Mouse (Mus musculus) liver, postnatal 0 days (tissue): ENCODE measurements around the gene Susd6. TPM values are rescaled to one million over a fixed set of nuclear protein-coding genes. Genes with fewer than 3 reads are reported as not detected.

Experiments used
- ATAC-seq: fragments of 200-750 bp; cut with Nextera tagmentation; 2 replicates; pipeline ENCODE4 v1.8.0; 2017; ENCODE audit warnings: mild to moderate bottlenecking, moderate library complexity
- DNase-seq: peaks from one replicate; pipeline ENCODE4 v3.0.0-alpha.2; 2016
- H3K27ac ChIP-seq: fragments of 300-500 bp; sonication (generic); 2 replicates; pipeline ENCODE4 v1.5.1; 2014; ENCODE audit warnings: antibody characterized with exemption, moderate library complexity, mild to moderate bottlenecking, low read depth
- H3K27me3 ChIP-seq: fragments of 300-500 bp; sonication (generic); 2 replicates; pipeline ENCODE4 v1.6.1; 2014; ENCODE audit warnings: low read length, control low read depth, mixed read lengths; ENCODE audit not compliant: insufficient read depth
- H3K36me3 ChIP-seq: fragments of 300-500 bp; sonication (generic); replicated peaks from 2 replicates; pipeline ENCODE4 v1.6.1; 2014; ENCODE audit warnings: mild to moderate bottlenecking, control low read depth, low read length, moderate library complexity, mixed read lengths; ENCODE audit not compliant: insufficient read depth
- H3K4me1 ChIP-seq: fragments of 300-500 bp; sonication (generic); 2 replicates; pipeline ENCODE4 v1.6.1; 2014; ENCODE audit warnings: antibody characterized with exemption, mild to moderate bottlenecking, control low read depth; ENCODE audit not compliant: insufficient read depth
- H3K4me2 ChIP-seq: fragments of 300-500 bp; sonication (generic); 2 replicates; pipeline ENCODE4 v1.6.1; 2014; ENCODE audit warnings: low read depth, mild to moderate bottlenecking, low read length, moderate library complexity, mixed read lengths
- H3K4me3 ChIP-seq: fragments of 300-500 bp; sonication (generic); 2 replicates; pipeline ENCODE4 v1.5.1; 2014; ENCODE audit warnings: low read depth, low read length
- H3K9ac ChIP-seq: fragments of 300-500 bp; sonication (generic); replicated peaks from 2 replicates; pipeline ENCODE4 v1.6.1; 2014; ENCODE audit warnings: mild to moderate bottlenecking, moderate library complexity
- H3K9me3 ChIP-seq: fragments of 300-500 bp; sonication (generic); 2 replicates; pipeline ENCODE4 v1.6.1; 2016; ENCODE audit warnings: mild to moderate bottlenecking, control low read depth, low read length, mixed read lengths
- CTCF ChIP-seq: sonication (generic); IDR thresholded peaks from 2 replicates; pipeline ENCODE4 v1.5.1; 2016; ENCODE audit warnings: antibody characterized with exemption, low read depth
- EP300 ChIP-seq: IDR thresholded peaks from 2 replicates; pipeline ENCODE4 v1.6.1; 2016; ENCODE audit warnings: antibody characterized with exemption, low read depth, mild to moderate bottlenecking
- WGBS: fragments of 180-500 bp; shearing (Covaris S2); extraction: QIAGEN DNeasy Blood & Tissue Kit; methylation state at CpG from one replicate; pipeline ENCODE4 v1.1.7; 2014; ENCODE audit not compliant: insufficient replicate concordance; 5-methylcytosine and 5-hydroxymethylcytosine counted together
- polyA plus RNA-seq: library from polyadenylated mRNA; unstranded; fragments of >200 nt; fragmentation: Nextera tagmentation; extraction: Ambion mirVana; gene quantifications from 2 replicates; pipeline ENCODE4 v1.2.1, GENCODE M21; 2015

Susd6 gene
- polyA plus RNA-seq, 1 experiment from 2014 or later, result 10.8 TPM

- no peak overlapping the region for H3K9ac ChIP-seq
- DNase-seq, result peak; percentile 65
- H3K27me3 ChIP-seq, result no peaks in the 10 kb centered on the region
- H3K4me2 ChIP-seq, result no peak overlapping the region
- 59% methylated on average over 7 of the region's 7 CpGs for WGBS
- H3K4me1 ChIP-seq, result no peaks in the 10 kb centered on the region
- ATAC-seq, result no peak
- no peaks in the 10 kb centered on the region for H3K9me3 ChIP-seq
- H3K4me3 ChIP-seq, result no peak overlapping the region
- TF ChIP-seq CTCF (peak; percentile 83), EP300 (no peak)
- no peaks in the 10 kb centered on the region for H3K36me3 ChIP-seq
- no peak overlapping the region for H3K27ac ChIP-seq
Observed at GRCm38 (mm10) chr12:80917764-80918163, 127.5 kb downstream of the Susd6 start.

- no peaks in the 10 kb centered on the region for H3K27me3 ChIP-seq
- 85% methylated on average over 5 of the region's 5 CpGs for WGBS
- TF ChIP-seq CTCF, result no peak
- no peak for TF ChIP-seq EP300
Observed at GRCm38 (mm10) chr12:80921301-80921700, 131.0 kb downstream of the Susd6 start.

GRCm38 (mm10) chr12:80922869-80923268 is 132.6 kb downstream of the Susd6 start:
- H3K9me3 ChIP-seq, result no peaks in the 10 kb centered on the region
- H3K4me1 ChIP-seq, result peaks cover 14% of the 10 kb centered on the region
- no peak overlapping the region for H3K27ac ChIP-seq
- WGBS, result 25% methylated on average over 7 of the region's 7 CpGs
- 0 out of 2 replicates have a peak overlapping the region, but pooled peaks have one; percentile 8 for H3K4me3 ChIP-seq
- H3K36me3 ChIP-seq, result no peaks in the 10 kb centered on the region
- no peak overlapping the region for H3K9ac ChIP-seq
- no peaks in the 10 kb centered on the region for H3K27me3 ChIP-seq
- DNase-seq (peak; percentile 44), ATAC-seq (peak; percentile 67; the same call in 1 of the 2 replicates)
- TF ChIP-seq CTCF (no peak), EP300 (no peak)
- H3K4me2 ChIP-seq, result peak overlapping the region; percentile 48

More at GRCm38 (mm10) chr12:80921301-80921700, 131.0 kb downstream of the Susd6 start:
- no peak overlapping the region for H3K4me3 ChIP-seq
- H3K27ac ChIP-seq, result no peak overlapping the region
- ATAC-seq, result no peak
- no peaks in the 10 kb centered on the region for H3K36me3 ChIP-seq
- no peak for DNase-seq
- no peaks in the 10 kb centered on the region for H3K9me3 ChIP-seq
- H3K4me1 ChIP-seq, result peaks cover 8% of the 10 kb centered on the region
- H3K9ac ChIP-seq, result no peak overlapping the region
- no peak overlapping the region for H3K4me2 ChIP-seq

GRCm38 (mm10) chr12:80923602-80924001 is 133.3 kb downstream of the Susd6 start:
- Histone ChIP-seq H3K9ac (no peak overlapping the region), H3K4me2 (no peak overlapping the region), H3K27ac (no peak overlapping the region), H3K9me3 (no peaks in the 10 kb centered on the region), H3K4me3 (no peak overlapping the region), H3K4me1 (peaks cover 14% of the 10 kb centered on the region), H3K36me3 (no peaks in the 10 kb centered on the region), H3K27me3 (no peaks in the 10 kb centered on the region)
- 55% methylated on average over 5 of the region's 5 CpGs for WGBS
- TF ChIP-seq EP300, result no peak
- TF ChIP-seq CTCF, result no peak
- ATAC-seq, result no peak
- peak; percentile 15 for DNase-seq

GRCm38 (mm10) chr12:80924205-80924604 is 133.9 kb downstream of the Susd6 start:
- ATAC-seq (peak; percentile 20), DNase-seq (peak; percentile 31)
- H3K27me3 ChIP-seq, result no peaks in the 10 kb centered on the region
- no peak for TF ChIP-seq CTCF
- TF ChIP-seq EP300, result no peak
- H3K4me3 ChIP-seq, result no peak overlapping the region
- no peaks in the 10 kb centered on the region for H3K9me3 ChIP-seq
- H3K4me1 ChIP-seq, result peaks cover 15% of the 10 kb centered on the region
- H3K9ac ChIP-seq, result no peak overlapping the region
- no peaks in the 10 kb centered on the region for H3K36me3 ChIP-seq
- 0 out of 2 replicates have a peak overlapping the region, but pooled peaks have one; percentile 1 for H3K27ac ChIP-seq
- no peak overlapping the region for H3K4me2 ChIP-seq
- WGBS, result 48% methylated on average over 3 of the region's 3 CpGs

GRCm38 (mm10) chr12:80925919-80926318 is 135.6 kb downstream of the Susd6 start:
- Histone ChIP-seq H3K9me3 (no peaks in the 10 kb centered on the region), H3K4me3 (no peak overlapping the region), H3K36me3 (no peaks in the 10 kb centered on the region), H3K27ac (peak overlapping the region; percentile 55), H3K27me3 (no peaks in the 10 kb centered on the region), H3K4me2 (no peak overlapping the region), H3K4me1 (peaks cover 23% of the 10 kb centered on the region), H3K9ac (no peak overlapping the region)
- no peak for ATAC-seq
- TF ChIP-seq CTCF (no peak), EP300 (no peak)
- peak; percentile 21 for DNase-seq
- 69% methylated on average over 7 of the region's 7 CpGs for WGBS

GRCm38 (mm10) chr12:80926550-80926949 is 136.2 kb downstream of the Susd6 start:
- no peaks in the 10 kb centered on the region for H3K36me3 ChIP-seq
- peak; percentile 29 for DNase-seq
- no peak overlapping the region for H3K4me2 ChIP-seq
- H3K9ac ChIP-seq, result no peak overlapping the region
- peaks cover 26% of the 10 kb centered on the region for H3K4me1 ChIP-seq
- H3K9me3 ChIP-seq, result no peaks in the 10 kb centered on the region
- peak overlapping the region; percentile 13; the same call in 1 of the 2 replicates for H3K27ac ChIP-seq
- WGBS, result 41% methylated on average over 4 of the region's 4 CpGs
- no peaks in the 10 kb centered on the region for H3K27me3 ChIP-seq
- no peak for ATAC-seq
- H3K4me3 ChIP-seq, result no peak overlapping the region
- TF ChIP-seq EP300, result peak; percentile 33; the same call in 1 of the 2 replicates
- TF ChIP-seq CTCF, result no peak
